Mouse (Mus musculus): ENCODE data around the gene Gdpd3.

Gdpd3 gene

DNA sequence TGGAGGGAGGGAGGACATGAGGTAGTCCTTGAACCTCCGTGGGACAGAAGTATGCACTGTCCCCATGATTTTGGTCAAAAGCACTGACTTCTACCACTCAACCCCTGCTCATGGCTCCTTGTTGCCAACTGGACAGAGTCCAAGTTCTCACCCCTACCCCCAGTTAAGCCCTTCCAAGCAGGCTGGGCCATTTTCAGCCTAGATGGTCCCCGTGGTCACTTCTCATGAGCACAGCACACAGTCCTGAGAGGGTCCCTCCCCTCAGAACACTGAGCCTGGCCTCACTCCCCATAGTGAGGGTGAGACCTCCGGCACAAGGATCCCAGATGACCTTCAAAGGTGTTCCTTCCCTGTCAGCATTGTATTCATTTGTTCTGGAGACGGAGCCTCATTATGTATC is 23.0 kb downstream of the Gdpd3 start:
- no peak for DNase-seq (ENCODE audit: low read depth, low spot score)
- H3K27me3 ChIP-seq (ENCODE audit: control insufficient read depth, insufficient read depth, low read length, poor library complexity, severe bottlenecking) = no peaks in the 10 kb centered on the region
- peaks cover 9% of the 10 kb centered on the region for H3K36me3 ChIP-seq (ENCODE audit: control insufficient read depth, insufficient read depth, low read length, poor library complexity, severe bottlenecking)

DNA sequence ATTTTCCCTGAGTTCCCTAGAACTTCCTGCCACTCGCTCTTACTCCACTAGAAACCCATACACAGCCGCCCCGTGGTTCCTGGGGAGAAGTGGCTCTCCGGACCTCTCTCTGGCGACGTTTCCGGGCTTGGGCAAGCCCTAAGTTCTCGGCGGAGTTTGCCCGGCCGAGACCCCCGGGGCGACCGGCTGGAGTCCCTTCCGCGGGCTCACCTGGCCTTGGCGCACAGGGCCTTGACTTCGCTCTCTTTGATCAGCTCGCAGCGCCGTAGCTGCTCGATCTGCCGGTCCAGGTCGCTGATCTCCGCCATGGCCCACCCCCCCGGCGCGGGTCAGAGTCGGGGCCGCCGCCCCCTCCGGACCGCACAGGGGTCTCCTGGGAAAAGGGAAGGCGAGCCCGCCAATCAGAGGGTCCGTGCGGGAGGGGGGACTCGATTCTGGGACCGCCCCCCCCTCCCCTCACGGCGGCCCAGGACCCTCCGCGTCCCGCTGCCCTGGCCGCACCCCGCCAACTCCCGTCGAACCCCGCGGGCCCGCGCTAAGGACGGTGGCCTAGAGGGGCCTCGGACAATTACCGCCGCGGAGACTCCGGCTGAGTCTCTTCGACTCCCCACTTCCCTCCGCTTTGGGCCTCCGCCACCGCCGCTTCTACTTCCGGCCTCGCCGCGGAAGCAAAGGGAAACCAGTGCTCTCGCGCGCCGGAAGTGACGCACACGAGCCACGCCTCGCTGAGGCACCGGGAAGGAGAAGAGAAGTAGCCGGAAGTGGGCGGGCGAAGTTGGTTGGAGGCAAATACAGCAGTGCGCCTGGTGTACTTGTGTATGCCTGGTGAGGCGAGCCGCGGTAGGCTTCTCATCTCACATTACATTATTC is 26.0 kb downstream of the Gdpd3 start, which contains the start of gene Ppp4c:
Ppp4c (minus strand) TSS at position 646 of the 870 bp plus-strand sequence.
- Histone ChIP-seq H3K36me3 (ENCODE audit: control insufficient read depth, insufficient read depth, low read length, poor library complexity, severe bottlenecking) (peaks cover 10% of the 10 kb centered on the region), H3K27me3 (ENCODE audit: control insufficient read depth, insufficient read depth, low read length, poor library complexity, severe bottlenecking) (no peaks in the 10 kb centered on the region)
- DNase-seq (ENCODE audit: low read depth, low spot score) = peak; percentile 98

DNA sequence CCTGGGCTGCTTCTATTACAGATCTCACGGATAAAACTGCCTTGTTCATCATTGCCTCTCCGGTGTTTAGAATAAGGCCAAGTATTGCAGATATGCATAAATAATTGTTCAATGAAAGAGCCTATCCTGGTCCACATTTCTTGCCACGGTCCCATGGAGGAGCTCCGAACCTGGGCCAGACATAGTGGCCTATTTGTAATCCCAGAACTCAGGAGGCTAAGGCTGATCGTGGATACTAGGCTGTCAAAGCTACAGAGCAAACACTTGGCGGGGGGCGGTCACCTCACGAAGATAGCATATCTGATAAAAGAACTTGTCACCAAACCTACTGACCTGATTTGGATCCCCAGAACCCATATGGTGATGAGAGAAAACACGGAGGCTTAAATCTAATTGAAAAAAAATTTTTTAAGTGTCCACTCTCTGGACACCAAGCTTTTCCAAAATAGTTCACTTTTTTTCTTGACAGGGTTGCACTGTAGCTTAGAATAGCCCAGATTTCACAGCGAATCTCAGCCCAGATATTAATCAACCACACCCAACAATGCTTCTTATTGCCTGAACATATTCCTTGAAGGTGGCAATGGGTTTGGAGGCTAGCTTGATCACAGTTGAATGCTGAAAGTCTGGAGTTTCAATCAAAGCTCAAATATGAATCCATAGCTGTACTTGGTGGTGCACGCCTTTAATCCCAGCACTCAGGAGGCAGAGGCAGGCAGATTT is 26.7 kb downstream of the Gdpd3 start:
- no peaks in the 10 kb centered on the region for H3K27me3 ChIP-seq (ENCODE audit: control insufficient read depth, insufficient read depth, low read length, poor library complexity, severe bottlenecking)
- peaks cover 12% of the 10 kb centered on the region for H3K36me3 ChIP-seq (ENCODE audit: control insufficient read depth, insufficient read depth, low read length, poor library complexity, severe bottlenecking)
- no peak for DNase-seq (ENCODE audit: low read depth, low spot score)

DNA sequence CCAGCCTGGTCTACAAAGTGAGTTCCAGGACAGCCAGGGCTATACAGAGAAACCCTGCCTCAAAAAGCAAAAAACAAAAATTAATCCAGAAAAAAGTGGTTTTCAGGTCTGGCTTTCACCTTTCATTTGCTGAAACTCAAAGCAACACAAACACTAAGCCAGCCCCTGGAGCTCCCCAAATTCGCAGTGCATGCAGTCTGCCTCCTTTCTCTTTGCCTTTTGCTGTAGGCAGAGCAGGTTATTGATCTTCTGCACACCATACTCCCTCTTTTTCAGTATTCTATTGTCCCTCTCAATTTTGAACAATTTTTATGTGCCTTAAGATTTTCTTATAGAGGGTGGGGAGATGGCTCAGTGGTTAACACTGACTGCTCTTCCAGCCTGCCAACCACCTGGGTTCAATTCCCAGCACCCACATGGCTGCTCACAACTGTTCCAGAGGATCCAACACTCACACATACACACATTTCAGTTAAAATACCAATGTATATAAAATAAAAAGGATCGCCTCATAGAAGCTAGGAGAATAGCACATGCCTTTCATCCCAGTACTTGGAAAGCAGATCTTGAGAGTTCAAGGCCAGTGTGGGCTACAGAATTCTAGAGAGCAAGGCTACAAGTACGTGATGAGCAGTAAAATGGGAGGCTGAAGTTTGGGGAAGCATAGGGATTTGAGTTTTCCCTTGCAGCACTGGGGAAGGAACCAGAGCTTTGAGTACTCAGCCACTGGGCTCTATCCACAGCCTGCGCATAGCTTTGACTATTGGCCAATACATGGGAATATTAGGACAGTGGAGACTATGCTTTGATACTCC is 27.5 kb downstream of the Gdpd3 start:
- no peak for DNase-seq (ENCODE audit: low read depth, low spot score)
- H3K36me3 ChIP-seq (ENCODE audit: control insufficient read depth, insufficient read depth, low read length, poor library complexity, severe bottlenecking) = peaks cover 10% of the 10 kb centered on the region
- no peaks in the 10 kb centered on the region for H3K27me3 ChIP-seq (ENCODE audit: control insufficient read depth, insufficient read depth, low read length, poor library complexity, severe bottlenecking)

- H3K27me3 ChIP-seq (ENCODE audit: control insufficient read depth, insufficient read depth, low read length, poor library complexity, severe bottlenecking) = no peaks in the 10 kb centered on the region
- H3K36me3 ChIP-seq (ENCODE audit: control insufficient read depth, insufficient read depth, low read length, poor library complexity, severe bottlenecking) = peaks cover 9% of the 10 kb centered on the region
- DNase-seq (ENCODE audit: low read depth, low spot score) = no peak
Observed at GRCm38 (mm10) chr7:126794271-126794605, 28.1 kb downstream of the Gdpd3 start.

DNA sequence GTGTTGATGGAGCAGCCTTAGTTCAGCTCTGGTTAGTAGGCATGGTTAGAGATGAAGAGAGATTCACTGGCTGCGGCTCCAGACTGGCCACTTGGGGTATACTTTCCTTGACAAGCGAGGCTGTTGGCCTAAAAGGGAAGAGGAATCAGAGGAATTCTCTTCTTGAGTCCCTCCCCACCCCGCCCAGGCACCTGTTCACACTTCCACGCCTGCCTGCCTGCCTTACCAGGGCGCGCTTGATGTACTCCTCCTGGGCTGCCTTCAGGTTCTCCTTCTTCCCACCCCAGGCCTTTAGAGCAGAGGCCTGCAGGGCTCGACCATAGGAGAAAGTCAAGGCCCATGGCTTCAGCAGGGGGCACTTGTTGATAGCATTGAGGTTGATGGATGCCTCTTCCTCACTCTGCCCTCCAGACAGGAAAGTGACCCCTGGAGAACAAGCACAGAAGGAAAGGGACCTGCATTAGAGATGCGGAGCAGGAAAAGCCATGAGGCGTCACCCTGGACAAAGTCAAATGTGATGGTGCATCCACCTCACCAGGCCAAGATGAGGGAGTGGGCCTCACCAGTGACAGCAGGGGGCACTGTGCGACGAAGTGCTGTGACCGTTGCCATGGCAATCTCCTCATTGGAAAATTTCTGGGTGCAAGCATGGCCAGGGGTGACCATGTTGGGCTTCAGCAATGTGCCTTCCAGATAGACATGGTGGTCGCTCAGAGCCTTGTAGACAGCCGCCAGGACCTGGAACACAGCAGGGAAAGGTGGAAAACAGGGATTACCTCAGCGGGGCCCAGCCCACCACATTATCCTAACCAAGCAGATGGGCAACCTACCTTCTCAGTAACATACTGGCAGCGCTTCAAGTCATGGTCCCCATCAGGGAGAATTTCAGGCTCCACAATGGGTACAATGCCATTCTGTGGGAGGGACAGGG is 29.5 kb downstream of the Gdpd3 start:
- H3K27me3 ChIP-seq (ENCODE audit: control insufficient read depth, insufficient read depth, low read length, poor library complexity, severe bottlenecking) = no peaks in the 10 kb centered on the region
- DNase-seq (ENCODE audit: low read depth, low spot score) = no peak
- peaks cover 6% of the 10 kb centered on the region for H3K36me3 ChIP-seq (ENCODE audit: control insufficient read depth, insufficient read depth, low read length, poor library complexity, severe bottlenecking)

DNA sequence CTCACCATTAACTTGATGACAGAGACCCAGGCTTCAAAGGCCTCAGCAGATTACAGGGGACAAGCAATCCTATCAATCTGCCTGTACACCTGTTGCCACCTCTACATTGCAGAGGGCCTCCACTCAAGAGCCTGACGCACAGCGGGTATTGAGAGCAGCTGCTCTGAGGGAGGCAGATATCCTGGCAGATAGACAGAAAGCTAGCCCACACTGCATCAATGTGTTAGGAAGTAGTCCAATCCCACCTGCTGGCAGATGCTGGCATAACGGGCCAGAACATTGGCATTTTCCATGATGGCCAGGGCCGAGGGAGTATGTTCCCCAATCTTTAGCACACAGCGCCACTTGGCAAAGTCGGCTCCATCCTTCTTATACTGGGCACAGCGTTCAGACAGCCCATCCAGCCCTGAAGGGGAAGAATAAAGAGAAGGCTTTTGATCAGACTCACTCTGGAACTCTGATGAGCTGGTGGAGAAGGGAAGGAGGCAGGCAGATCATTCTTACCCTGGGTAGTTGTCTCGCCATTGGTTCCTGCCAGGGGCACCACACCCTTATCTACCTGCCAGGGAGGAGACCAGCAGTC is 30.3 kb downstream of the Gdpd3 start:
- peak; percentile 55 for DNase-seq (ENCODE audit: low read depth, low spot score)
- H3K27me3 ChIP-seq (ENCODE audit: control insufficient read depth, insufficient read depth, low read length, poor library complexity, severe bottlenecking) = no peaks in the 10 kb centered on the region
- H3K36me3 ChIP-seq (ENCODE audit: control insufficient read depth, insufficient read depth, low read length, poor library complexity, severe bottlenecking) = peaks cover 6% of the 10 kb centered on the region

- no peak for DNase-seq (ENCODE audit: low read depth, low spot score)
- H3K36me3 ChIP-seq (ENCODE audit: control insufficient read depth, insufficient read depth, low read length, poor library complexity, severe bottlenecking) = peaks cover 6% of the 10 kb centered on the region
- H3K27me3 ChIP-seq (ENCODE audit: control insufficient read depth, insufficient read depth, low read length, poor library complexity, severe bottlenecking) = no peaks in the 10 kb centered on the region
Observed at GRCm38 (mm10) chr7:126797411-126798126, 31.4 kb downstream of the Gdpd3 start, which contains the start of gene Fam57b. Fam57b (plus strand) TSS chr7:126797668.

DNA sequence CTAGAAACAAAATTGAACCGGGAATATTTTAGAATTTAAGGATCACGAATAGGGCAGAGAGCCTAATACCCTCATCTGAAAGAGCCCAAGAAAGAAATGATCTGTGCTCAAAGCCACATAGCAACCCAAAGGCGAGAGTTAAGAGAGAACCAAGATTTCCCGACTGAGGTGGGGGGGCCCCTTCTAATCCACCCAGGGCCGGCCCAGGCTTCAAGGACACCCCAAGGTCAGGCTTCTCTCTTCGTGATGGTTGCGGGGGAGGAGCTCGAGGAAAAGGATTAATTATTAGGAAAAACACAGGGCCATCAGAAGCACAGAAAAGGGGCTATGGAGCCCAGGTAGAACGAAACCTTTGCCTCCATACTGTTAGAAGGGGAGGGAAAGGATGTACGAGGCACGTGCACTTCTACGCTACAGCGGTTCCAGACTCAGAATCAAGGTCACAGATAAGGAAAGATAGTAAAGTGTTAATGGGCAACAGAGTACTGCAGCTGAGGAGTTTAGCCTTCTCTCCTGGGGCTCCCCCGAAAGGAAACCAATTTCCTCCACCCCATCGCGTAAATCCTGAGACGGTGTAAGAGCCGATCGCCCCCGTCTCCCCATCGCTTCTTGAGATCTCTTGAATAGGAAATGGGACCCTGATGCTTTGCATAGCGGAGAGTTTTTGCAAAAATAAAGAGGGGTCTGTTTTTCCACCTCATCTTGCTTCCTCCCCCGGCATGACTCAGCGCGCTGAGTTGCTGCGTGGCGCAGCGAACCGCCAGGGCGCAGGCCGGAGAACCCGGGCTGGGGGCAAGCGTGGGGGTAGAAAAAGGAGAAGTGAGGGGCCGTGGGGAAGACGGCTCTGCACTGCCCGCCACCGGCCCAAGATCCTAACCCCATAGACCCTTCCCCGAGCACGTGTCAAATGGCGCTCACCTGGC is 32.3 kb downstream of the Gdpd3 start:
- H3K27me3 ChIP-seq (ENCODE audit: control insufficient read depth, insufficient read depth, low read length, poor library complexity, severe bottlenecking) = no peaks in the 10 kb centered on the region
- peaks cover 6% of the 10 kb centered on the region for H3K36me3 ChIP-seq (ENCODE audit: control insufficient read depth, insufficient read depth, low read length, poor library complexity, severe bottlenecking)
- DNase-seq (ENCODE audit: low read depth, low spot score) = peak; percentile 68

GRCm38 (mm10) chr7:126799050-126799467 is 32.9 kb downstream of the Gdpd3 start:
- Histone ChIP-seq H3K27me3 (ENCODE audit: control insufficient read depth, insufficient read depth, low read length, poor library complexity, severe bottlenecking) (no peaks in the 10 kb centered on the region), H3K36me3 (ENCODE audit: control insufficient read depth, insufficient read depth, low read length, poor library complexity, severe bottlenecking) (peaks cover 6% of the 10 kb centered on the region)
- DNase-seq (ENCODE audit: low read depth, low spot score) = peak; percentile 97

GRCm38 (mm10) chr7:126799468-126800268 is 33.5 kb downstream of the Gdpd3 start:
- H3K27me3 ChIP-seq (ENCODE audit: control insufficient read depth, insufficient read depth, low read length, poor library complexity, severe bottlenecking) = no peaks in the 10 kb centered on the region
- H3K36me3 ChIP-seq (ENCODE audit: control insufficient read depth, insufficient read depth, low read length, poor library complexity, severe bottlenecking) = peaks cover 6% of the 10 kb centered on the region
- no peak for DNase-seq (ENCODE audit: low read depth, low spot score)

Measured in splenic B cell, adult 2 months (primary cell).